Mouse (Mus musculus) kidney, adult 2 months (tissue): ENCODE data around the gene Cbx1.

Experiments used
- CTCF ChIP-seq: fragments of 200-500 bp; conservative IDR thresholded peaks from 2 replicates; pipeline ENCODE4 v1.5.1; 2011; ENCODE audit warnings: low read depth, mild to moderate bottlenecking, control low read depth, low read length, moderate library complexity, mixed read lengths; ENCODE audit not compliant: insufficient read depth, insufficient read length
- POLR2A ChIP-seq: fragments of 200-500 bp; IDR thresholded peaks from one replicate; pipeline ENCODE4 v1.6.1; 2011; ENCODE audit warnings: low read depth, low read length, control low read depth

- TF ChIP-seq POLR2A (no peak), CTCF (no peak)
Observed at GRCm38 (mm10) chr11:96848694-96849093, 59.8 kb downstream of the Cbx1 start.
